Mouse (Mus musculus): ENCODE data around the gene Trp53tg5.
A peak's percentile ranks its signal among the peaks of the same experiment; 100 is the strongest.

- no peak for TF ChIP-seq CTCF (IDR thresholded peaks at IDR 0.05)
- TF ChIP-seq EP300 (IDR thresholded peaks at IDR 0.05), result peak; percentile 92
Measured at GRCm38 (mm10) chr2:164457942-164458341, 15.6 kb downstream of the Trp53tg5 start.

Measured in lung, postnatal 0 days (tissue).